Mouse (Mus musculus): Measurements from ENCODE around the gene Sema3a. TPM values are rescaled to one million over a fixed set of nuclear protein-coding genes. Genes with fewer than 3 reads are reported as not detected.

The Sema3a gene
- polyA plus RNA-seq (2012; rRNA removed) = 0.12 and 0.49 TPM in 2 replicates

DNA sequence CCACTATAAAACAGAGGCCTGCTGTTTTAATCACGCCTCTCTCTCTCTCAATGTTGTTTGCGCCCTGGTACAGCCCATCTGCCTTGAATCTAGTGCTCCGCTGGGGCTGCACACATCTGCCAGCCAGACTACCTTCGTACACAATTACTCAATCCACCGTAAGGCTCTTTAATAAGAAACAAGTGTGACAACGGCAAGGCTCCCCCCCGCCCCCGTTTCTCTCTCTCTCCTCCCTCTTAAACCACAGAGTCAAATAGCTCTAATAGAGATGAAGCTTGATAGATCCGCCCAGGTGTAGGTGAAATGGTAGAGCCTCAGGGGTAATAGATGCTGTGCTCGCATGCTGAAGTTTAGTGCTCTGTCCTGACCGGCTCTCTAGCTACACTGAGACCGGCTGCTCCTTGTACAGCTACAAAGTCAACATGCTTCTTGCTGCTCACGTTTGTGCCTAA, at the start of gene Sema3a:
Sema3a (plus strand) TSS at position 174 of the 452 bp plus-strand sequence.

Measured in stomach, adult 2 months (tissue).